Mouse (Mus musculus) lung, adult 2 months (tissue): ENCODE results near the gene Stab2.

Experiments
- CTCF ChIP-seq: fragments of 200-500 bp; IDR thresholded peaks from 2 replicates; pipeline ENCODE4 v1.5.1; 2011; ENCODE audit warnings: mild to moderate bottlenecking, low read length, control low read depth; ENCODE audit not compliant: insufficient read depth
- POLR2A ChIP-seq: fragments of 200-500 bp; IDR thresholded peaks from 2 replicates; pipeline ENCODE4 v1.6.1; 2011; ENCODE audit warnings: low read depth, mild to moderate bottlenecking, control low read depth, low read length, borderline replicate concordance; ENCODE audit errors: extremely low read depth

- TF ChIP-seq CTCF (no peak), POLR2A (no peak)
Observed at GRCm38 (mm10) chr10:87041265-87041664, 33.4 kb upstream of the Stab2 start.
